In genomic region chr3:20146884-20147395, GRCm38 (mm10) we compare ENCODE assay signal across 12 mouse cellular contexts. TPM values are rescaled to one million over a fixed set of nuclear protein-coding genes. Genes with fewer than 3 reads are reported as not detected.
DNase-seq lines count a peak whose midpoint lies in the region; ATAC-seq lines count a peak whose summit lies in the region.
"Had no signal": no experiment of that assay in that cellular context is flagged by ENCODE, and none has a peak within 500 bp of the region (broad histone marks: within the 10 kb centered on the region; RNA-seq: fewer than 3 reads in every experiment).

No protein-coding gene starts in this region.

- peaks cover 77% of the 10 kb centered on the region for H3K79me2 ChIP-seq in macrophage (ENCODE audit: inconsistent target)

- H3K4me1 ChIP-seq in heart, embryonic 15.5 days (replicated peaks) = peaks cover 58% of the 10 kb centered on the region
- peaks cover 18% of the 10 kb centered on the region for H3K4me1 ChIP-seq in embryonic facial prominence, embryonic 13.5 days
- H3K4me1 ChIP-seq in liver, embryonic 12.5 days = peaks cover 4% of the 10 kb centered on the region; the same call in 1 of the 2 replicates
- H3K4me1 ChIP-seq: stomach, embryonic 15.5 days had no signal

- H3K9me3 ChIP-seq in heart, embryonic 15.5 days (replicated peaks) = no peaks in the 10 kb centered on the region
- H3K9me3 ChIP-seq in embryonic facial prominence, embryonic 13.5 days = no peaks in the 10 kb centered on the region
- H3K9me3 ChIP-seq in liver, embryonic 12.5 days (replicated peaks) = no peaks in the 10 kb centered on the region
- H3K9me3 ChIP-seq: liver, embryonic 13.5 days; stomach, embryonic 15.5 days had no signal

- ATAC-seq in heart, embryonic 15.5 days (replicated peaks; ENCODE audit: insufficient number of reproducible peaks, insufficient read depth, low FRiP score, low read depth) = no peak
- ATAC-seq in embryonic facial prominence, embryonic 13.5 days (ENCODE audit: insufficient number of reproducible peaks, insufficient read depth, low FRiP score, low TSS enrichment, low read depth) = no peak
- ATAC-seq in liver, embryonic 12.5 days = no peak

- H3K36me3 ChIP-seq in heart, embryonic 15.5 days = peaks cover 35% of the 10 kb centered on the region
- H3K36me3 ChIP-seq in embryonic facial prominence, embryonic 13.5 days = peaks cover 17% of the 10 kb centered on the region
- peaks cover 33% of the 10 kb centered on the region for H3K36me3 ChIP-seq in macrophage (ENCODE audit: inconsistent target)
- peaks cover 40% of the 10 kb centered on the region for H3K36me3 ChIP-seq in liver, embryonic 12.5 days

- 38% methylated on average over 7 of the region's 7 CpGs for WGBS in heart, embryonic 15.5 days
- 21% methylated on average over 7 of the region's 7 CpGs for WGBS in embryonic facial prominence, embryonic 13.5 days
- WGBS in macrophage (ENCODE audit: missing documents) = 89% methylated on average over 7 of the region's 7 CpGs
- WGBS in liver, embryonic 12.5 days (ENCODE audit: insufficient replicate concordance) = 81% methylated on average over 7 of the region's 7 CpGs

- no peak overlapping the region for H3K4me2 ChIP-seq in heart, embryonic 15.5 days
- H3K4me2 ChIP-seq in embryonic facial prominence, embryonic 13.5 days = peak overlapping the region; percentile 18; the same call in 1 of the 2 replicates
- no peak overlapping the region for H3K4me2 ChIP-seq in liver, embryonic 12.5 days
- H3K4me2 ChIP-seq: liver, embryonic 13.5 days; stomach, embryonic 15.5 days had no signal

- no peak overlapping the region for H3K9ac ChIP-seq in heart, embryonic 15.5 days
- no peak overlapping the region for H3K9ac ChIP-seq in embryonic facial prominence, embryonic 13.5 days
- H3K9ac ChIP-seq in liver, embryonic 12.5 days = no peak overlapping the region
- H3K9ac ChIP-seq: liver, embryonic 13.5 days; stomach, embryonic 15.5 days had no signal

- peak overlapping the region; percentile 85 for H3K27ac ChIP-seq in heart, embryonic 15.5 days
- H3K27ac ChIP-seq in embryonic facial prominence, embryonic 13.5 days = 0 out of 2 replicates have a peak overlapping the region, but pooled peaks have one; percentile 11
- H3K27ac ChIP-seq in macrophage = peak overlapping the region; percentile 58
- H3K27ac ChIP-seq in liver, embryonic 12.5 days = no peak overlapping the region
- H3K27ac ChIP-seq: liver, embryonic 13.5 days; stomach, embryonic 15.5 days had no signal

- no peak overlapping the region for H3K4me3 ChIP-seq in heart, embryonic 15.5 days
- no peak overlapping the region for H3K4me3 ChIP-seq in embryonic facial prominence, embryonic 13.5 days
- no peak overlapping the region for H3K4me3 ChIP-seq in macrophage (ENCODE audit: inconsistent target)
- no peak overlapping the region for H3K4me3 ChIP-seq in liver, embryonic 12.5 days
- H3K4me3 ChIP-seq: liver, embryonic 13.5 days; stomach, embryonic 15.5 days had no signal

- no peaks in the 10 kb centered on the region for H3K27me3 ChIP-seq in heart, embryonic 15.5 days
- no peaks in the 10 kb centered on the region for H3K27me3 ChIP-seq in embryonic facial prominence, embryonic 13.5 days
- H3K27me3 ChIP-seq in liver, embryonic 12.5 days (replicated peaks) = no peaks in the 10 kb centered on the region
- H3K27me3 ChIP-seq: liver, embryonic 13.5 days; stomach, embryonic 15.5 days had no signal

- DNase-seq in heart, postnatal 4 days = no peak
- peak; percentile 35 for DNase-seq in embryo, embryonic 10.5 days (ENCODE audit: low spot score)
- DNase-seq in kidney, adult 11 months = no peak
- DNase-seq: cerebellum, adult 11 months; kidney, adult 18-20 months; liver, embryonic 13.5 days; retina, postnatal 1 day had no signal

RNA-seq across cellular contexts. Expression of gene Gyg, which starts 8.2 kb away (rescaled TPM):
- polyA plus RNA-seq in heart, embryonic 15.5 days (2015; fragmentation: Nextera tagmentation; extraction: Ambion mirVana) = 463 and 501 TPM in 2 replicates
- 100 to 1,000 TPM; 226 to 231 TPM for total RNA-seq in heart, postnatal 4 days (2021)
- polyA plus RNA-seq in embryonic facial prominence, embryonic 13.5 days (2015; fragmentation: Nextera tagmentation; extraction: Ambion mirVana) = 36.4 and 36.5 TPM in 2 replicates
- 100 to 1,000 TPM in 1 of 26 experiments, 10 to 100 TPM in 20, 1 to 10 TPM in 5; 6.5 to 108 (median 32.4) TPM for total RNA-seq in macrophage (2018; cell fraction: chromatin; rRNA removed)
- total RNA-seq in macrophage (2018; cell fraction: cytosol; rRNA removed) = 100 to 1,000 TPM; 136 to 602 (median 268) TPM
- 100 to 1,000 TPM in 4 of 26 experiments, 10 to 100 TPM in 22; 46.9 to 207 (median 71.1) TPM for total RNA-seq in macrophage (2018; cell fraction: nucleus; rRNA removed)
- 182 to 514 TPM (median 443 TPM) in 3 replicates for polyA plus RNA-seq in macrophage (2018)
- 26.6 and 27.4 TPM in 2 replicates for polyA plus RNA-seq in liver, embryonic 12.5 days (2016; fragmentation: Nextera tagmentation; extraction: Ambion mirVana)
